Mouse (Mus musculus) cerebellum, adult 2 months (tissue): Measurements from ENCODE around the gene Gpt2.

ENCODE experiments used
- CTCF ChIP-seq: fragments of 200-500 bp; IDR thresholded peaks from 2 replicates; pipeline ENCODE4 v1.5.1; 2011; ENCODE audit warnings: low read depth, mild to moderate bottlenecking, control low read depth, low read length, moderate library complexity, borderline replicate concordance; ENCODE audit not compliant: insufficient read depth
- POLR2A ChIP-seq: fragments of 200-500 bp; IDR thresholded peaks from 2 replicates; pipeline ENCODE4 v1.6.1; 2011; ENCODE audit warnings: low read length, control low read depth, borderline replicate concordance; ENCODE audit not compliant: insufficient read depth

DNA sequence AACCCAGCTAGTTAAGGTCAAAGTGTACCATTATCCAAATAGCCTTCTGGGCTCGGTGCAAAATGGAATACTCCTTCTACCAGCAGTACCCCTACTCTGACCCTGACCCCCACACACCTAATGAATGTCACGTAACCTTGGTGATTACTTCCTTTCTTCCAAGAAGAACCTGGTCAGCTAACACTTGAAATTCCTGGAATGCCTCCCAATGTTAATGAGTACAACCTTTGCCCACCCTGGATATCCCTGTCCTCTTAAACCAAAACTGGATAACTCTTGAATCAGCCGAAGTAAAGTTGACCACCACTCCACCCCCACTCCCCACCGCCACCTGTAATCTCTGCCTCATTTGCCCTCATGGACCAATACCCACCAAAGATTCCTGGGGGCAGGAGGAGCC, 19.1 kb upstream of the Gpt2 start:
- TF ChIP-seq CTCF (no peak), POLR2A (no peak)
